8 mouse cellular contexts compared by ENCODE assay signal in the genomic region with DNA sequence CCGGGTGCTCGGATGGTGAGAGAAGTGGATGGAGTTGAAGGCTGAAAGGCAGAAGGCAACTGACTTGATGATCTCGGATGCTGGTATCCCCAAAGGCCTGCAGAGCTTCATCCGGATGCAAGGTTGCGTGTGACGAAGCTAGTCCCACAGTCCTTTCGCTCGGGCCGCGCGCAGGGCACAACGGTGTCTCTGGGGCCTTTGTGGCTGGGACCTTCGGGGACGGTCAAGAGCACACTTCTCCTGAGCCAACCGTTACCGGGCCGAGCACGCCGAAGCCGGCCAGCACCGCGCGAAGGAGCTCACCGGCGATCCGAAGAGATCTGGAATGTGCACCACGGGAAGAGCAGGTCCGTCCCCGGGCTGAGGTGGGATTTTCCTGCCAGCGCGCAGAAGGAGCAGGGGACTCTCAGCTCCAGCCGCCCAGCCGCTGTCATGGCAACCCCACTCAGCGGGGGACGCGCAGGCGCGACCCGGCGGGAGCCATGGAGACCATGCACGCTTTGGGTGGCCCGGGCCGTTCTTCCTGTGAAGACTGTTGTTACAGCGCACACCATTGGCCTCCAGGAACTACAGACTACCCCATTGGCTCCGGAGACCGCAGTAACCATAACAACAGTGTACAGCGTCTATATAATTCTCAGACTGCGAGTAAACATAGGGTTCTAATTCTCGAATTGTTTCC. TPM values are rescaled to one million over a fixed set of nuclear protein-coding genes. Genes with fewer than 3 reads are reported as not detected.
DNase-seq lines count a peak whose midpoint lies in the region; ATAC-seq lines count a peak whose summit lies in the region.

TSS of gene Ccdc30 (minus strand) at position 450 of the 682 bp plus-strand sequence.

- peak; percentile 96 to 97 for DNase-seq in adrenal gland, adult (ENCODE audit: inconsistent age in 2 of 2, low spot score in 1 of 2)
- DNase-seq in embryo, embryonic 10 days (ENCODE audit: low spot score), result peak; percentile 97
- peak; percentile 79 for DNase-seq in gastrocnemius, postnatal 25 days
- DNase-seq in left cerebral cortex, adult 9 months (ENCODE audit: low spot score in 2 of 2), result peak; percentile 91 to 96
- DNase-seq in retina, postnatal 7 days (ENCODE audit: low read depth, low spot score), result peak; percentile 83
- peak; percentile 71 to 78 for DNase-seq in urinary bladder, adult 18-20 months (ENCODE audit: low spot score in 2 of 2)

- peak; percentile 100 for ATAC-seq in inflammation-experienced regulatory T-cells, adult 6 months
- ATAC-seq in megakaryocyte, adult 5-6 weeks (ENCODE audit: poor library complexity, severe bottlenecking), result peak; percentile 86

RNA-seq across cellular contexts. Expression of gene Ccdc30, which starts in this region (rescaled TPM):
- total RNA-seq in gastrocnemius, postnatal 25 days (2021), result under 1 TPM in 1 of 2 experiments, not detected in 1; 0.11 TPM
- 1 to 10 TPM in 2 of 3 experiments, under 1 TPM in 1; 0.53 to 3.8 (median 3.5) TPM for polyA plus RNA-seq in inflammation-experienced regulatory T-cells, adult 6 months (2017; shearing (Covaris generic))
- total RNA-seq in megakaryocyte, adult 5-6 weeks (2015), result 0.07 TPM in 1 of 2 replicates, not detected in the other
- total RNA-seq in megakaryocyte, adult 5-6 weeks (2017), result not detected in 2 replicates

Comparison
In these comparisons a context has a peak if more than half of its experiments do, and no peak if none do; other contexts are left out.
1. Peak in every context shown above with its lines: DNase-seq and ATAC-seq.
2. Peak in DNase-seq in gastrocnemius, postnatal 25 days; RNA of the gene not detected or under 1 TPM.
3. Peak in ATAC-seq in megakaryocyte, adult 5-6 weeks; RNA of the gene not detected or under 1 TPM.